Mouse (Mus musculus) liver, adult 2 months (tissue): Measurements from ENCODE around the gene Antxr2.

Experiments
- CTCF ChIP-seq: fragments of 200-500 bp; IDR thresholded peaks from 2 replicates; pipeline ENCODE4 v1.5.1; 2011; ENCODE audit warnings: low read depth, low read length, control low read depth
- POLR2A ChIP-seq: fragments of 200-500 bp; IDR thresholded peaks from 2 replicates; pipeline ENCODE4 v1.6.1; 2011; ENCODE audit warnings: low read length, control low read depth; ENCODE audit not compliant: insufficient read depth; ENCODE audit errors: extremely low read depth

DNA sequence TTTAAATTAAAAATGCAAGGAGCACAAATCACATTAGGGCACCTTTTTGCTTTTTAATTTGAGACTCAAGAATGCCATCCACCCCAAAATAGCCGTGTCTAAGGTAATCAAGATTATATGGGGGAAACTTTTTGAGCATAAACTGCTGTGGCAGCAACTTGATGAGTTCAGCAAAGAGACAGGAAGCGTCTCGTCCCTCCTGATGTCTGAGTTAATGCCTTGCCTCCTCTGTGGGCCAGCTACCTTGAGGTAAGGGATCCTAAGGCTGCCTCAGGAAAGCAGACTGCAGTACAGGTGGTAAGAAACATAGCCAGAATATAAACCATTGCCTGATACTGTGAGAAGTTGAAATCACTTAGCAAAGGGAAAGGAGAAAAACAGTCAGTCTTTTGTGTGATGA, 71.8 kb downstream of the Antxr2 start:
- TF ChIP-seq CTCF (no peak), POLR2A (no peak)
